Mouse (Mus musculus) v-Abl transformed pro-B cells (cell line): Measurements from ENCODE around the gene Crat.

Experiments used
- in situ Hi-C, 2 experiments: fragments of 400-800 bp; cut with MboI; formaldehyde crosslinking; loops; one replicate each; pipeline ENCODE4 v1.15.1; 2025; ENCODE audit not compliant: unreplicated experiment in 2 of 2

Gene Crat

DNA sequence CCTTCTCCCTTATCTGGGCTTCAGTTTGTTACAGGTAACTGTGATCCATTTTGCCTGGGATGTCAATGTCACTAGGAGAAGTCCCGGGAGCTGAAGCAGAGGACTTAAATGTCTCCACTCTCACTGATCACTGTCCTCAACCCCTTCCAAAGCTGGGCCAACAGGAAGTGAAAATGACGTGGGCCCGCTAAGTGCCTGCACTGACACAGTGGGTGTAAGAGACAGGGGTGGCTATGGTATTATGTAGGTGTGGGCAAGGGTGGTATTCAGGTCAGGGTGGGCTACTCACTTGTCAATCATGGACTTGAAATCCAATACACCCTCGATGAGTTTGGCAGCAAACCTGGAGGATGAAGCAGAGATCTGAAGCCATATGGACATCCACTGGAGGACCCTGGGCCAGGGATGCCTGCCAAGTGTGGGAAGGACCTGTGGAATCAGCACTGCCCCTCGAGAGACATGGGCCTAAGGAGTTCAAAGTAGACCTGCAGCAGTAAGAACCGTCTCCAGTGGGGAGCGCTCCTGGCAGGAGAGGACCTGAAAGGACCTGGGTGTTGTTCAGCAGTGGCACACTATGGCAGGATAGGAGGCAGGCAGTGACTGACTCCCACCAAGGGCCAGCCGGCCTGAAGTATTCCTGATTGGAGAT is 7.0 kb downstream of the Crat start:
- in situ Hi-C loops = no loop called here

GRCm38 (mm10) chr2:30407778-30408177 is 7.8 kb downstream of the Crat start:
- in situ Hi-C loops = no loop called here

- in situ Hi-C loops = no loop called here
Measured at GRCm38 (mm10) chr2:30407221-30407620, 8.4 kb downstream of the Crat start.

DNA sequence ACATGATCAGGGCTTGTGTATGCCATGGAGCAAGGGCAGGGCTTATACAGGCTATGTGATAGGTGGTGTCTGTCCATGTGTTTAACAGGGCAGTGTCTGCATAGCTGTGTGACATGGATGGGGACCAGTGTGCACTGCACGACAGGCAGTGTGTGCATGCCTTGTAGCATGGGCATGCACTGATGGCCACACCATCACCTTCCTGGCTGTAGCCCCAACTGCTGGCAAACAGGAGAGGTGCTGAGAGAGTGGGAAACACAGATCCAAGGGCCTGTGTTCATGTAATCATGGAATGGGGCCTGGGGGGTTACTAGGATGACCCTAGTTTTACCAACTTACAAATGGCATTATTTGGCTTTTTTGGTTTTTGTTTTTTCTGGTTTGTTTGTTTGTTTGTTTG is 11.7 kb downstream of the Crat start:
- in situ Hi-C loops = no loop called here

- in situ Hi-C loops = no loop called here
Measured at GRCm38 (mm10) chr2:30402843-30403242, 12.8 kb downstream of the Crat start.

GRCm38 (mm10) chr2:30402351-30402826 is 13.2 kb downstream of the Crat start:
- in situ Hi-C loops = no loop called here

DNA sequence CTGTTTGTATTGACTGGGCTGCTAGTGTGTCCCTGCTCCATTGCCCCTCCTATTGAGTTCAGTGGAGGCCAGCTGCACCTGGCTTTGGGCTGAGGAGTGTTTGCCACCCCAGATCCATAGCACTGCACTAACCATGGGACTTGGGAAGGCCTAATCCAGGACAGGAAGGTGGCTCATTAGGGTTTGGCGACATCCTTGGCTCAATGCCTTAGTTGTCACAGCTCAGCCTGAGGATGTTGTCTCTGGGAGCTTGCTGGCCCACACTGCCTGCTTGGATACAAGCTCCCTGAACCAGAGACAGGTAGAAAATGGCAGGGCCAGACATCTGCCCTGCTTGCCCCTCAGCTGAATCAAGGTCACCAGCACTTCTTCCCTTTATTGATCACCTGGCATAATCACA is 14.0 kb downstream of the Crat start:
- in situ Hi-C loops = no loop called here

- in situ Hi-C loops = no loop called here
Measured at GRCm38 (mm10) chr2:30399191-30400171, 16.1 kb downstream of the Crat start.

- in situ Hi-C loops = no loop called here
Measured at GRCm38 (mm10) chr2:30397986-30398512, 17.6 kb downstream of the Crat start.

DNA sequence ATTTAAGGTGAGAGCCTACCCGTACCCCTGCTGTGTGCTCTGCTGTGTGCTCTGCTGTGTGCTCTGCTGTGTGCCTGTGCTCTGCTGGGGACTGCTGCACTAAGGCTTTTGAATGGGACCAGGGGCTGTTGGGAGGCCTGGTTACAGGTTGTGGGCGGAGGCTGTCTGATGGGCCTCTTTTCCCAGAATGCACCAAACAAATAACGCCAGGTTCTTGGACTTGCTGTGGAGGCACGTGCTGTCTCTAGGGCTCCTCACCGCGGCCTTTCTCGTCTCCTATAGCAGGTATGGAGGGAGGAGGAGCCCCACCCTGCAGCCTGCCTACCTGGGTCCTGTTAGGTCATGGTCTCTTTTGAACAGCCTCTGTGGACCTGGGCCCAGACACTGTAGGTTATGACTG is 19.4 kb downstream of the Crat start:
- in situ Hi-C loops = no loop called here

GRCm38 (mm10) chr2:30395757-30396156 is 19.9 kb downstream of the Crat start:
- in situ Hi-C loops = no loop called here

DNA sequence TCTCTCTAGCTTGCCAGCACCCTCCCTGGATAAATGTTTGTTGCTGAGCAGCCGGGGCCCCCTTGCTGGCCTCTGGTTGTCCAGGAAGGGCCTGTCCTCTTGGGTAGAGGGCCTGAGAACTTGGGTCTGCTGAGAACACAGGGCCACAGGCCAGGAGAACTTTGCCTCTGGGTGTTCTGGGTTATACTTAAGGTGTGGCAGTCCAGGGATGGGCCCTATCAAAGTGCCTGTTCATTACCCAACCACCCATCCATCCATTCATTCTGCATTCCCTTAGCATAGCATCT is 22.3 kb downstream of the Crat start:
- in situ Hi-C loops = no loop called here

GRCm38 (mm10) chr2:30392577-30393369 is 22.8 kb downstream of the Crat start:
- in situ Hi-C loops = no loop called here

DNA sequence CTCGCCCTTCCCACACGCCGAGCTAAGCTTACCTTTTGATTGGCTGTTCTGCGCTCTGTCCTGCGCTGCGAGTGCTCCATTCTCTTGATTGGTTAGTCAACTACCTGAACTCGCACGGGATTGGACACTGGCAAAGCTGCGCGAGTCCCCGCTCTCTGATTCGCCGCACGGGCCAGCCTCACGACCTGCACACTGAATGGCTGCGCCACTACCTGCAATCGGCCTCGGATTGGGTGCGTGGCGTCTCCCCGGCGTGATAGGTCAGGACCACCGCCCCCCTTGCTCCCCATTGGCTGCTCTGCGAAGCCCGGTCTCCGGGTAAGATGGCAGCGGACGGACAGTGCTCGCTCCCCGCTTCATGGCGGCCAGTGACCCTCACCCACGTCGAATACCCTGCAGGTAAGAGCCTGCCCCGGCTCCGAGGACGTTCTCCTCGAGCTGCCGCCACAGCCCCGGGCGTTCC is 23.5 kb downstream of the Crat start, which contains the start of gene Dolpp1:
Gene Dolpp1 (plus strand): TSS at position 141 of the 463 bp plus-strand sequence.
- in situ Hi-C loops = no loop called here

- in situ Hi-C loops = no loop called here
Measured at GRCm38 (mm10) chr2:30389000-30389399, 26.6 kb downstream of the Crat start.

- in situ Hi-C loops = no loop called here
Measured at GRCm38 (mm10) chr2:30386913-30387312, 28.7 kb downstream of the Crat start.

GRCm38 (mm10) chr2:30385591-30385990 is 30.0 kb downstream of the Crat start:
- in situ Hi-C loops = no loop called here

- in situ Hi-C loops = no loop called here
Measured at GRCm38 (mm10) chr2:30384814-30385213, 30.8 kb downstream of the Crat start.

- in situ Hi-C loops = no loop called here
Measured at GRCm38 (mm10) chr2:30381377-30381725, 34.3 kb downstream of the Crat start.

GRCm38 (mm10) chr2:30380564-30381376 is 34.8 kb downstream of the Crat start:
- in situ Hi-C loops = no loop called here
